Mouse (Mus musculus): ENCODE results near the gene Hist1h4b. TPM values are rescaled to one million over a fixed set of nuclear protein-coding genes. Genes with fewer than 3 reads are reported as not detected.
"Not testable (repeated sequence)": the region's sequence is repeated elsewhere in the genome, so short reads cannot be mapped to it uniquely, and the experiment has no call there.

The Hist1h4b gene
- total and polyA plus RNA-seq, 2 experiments from 2014 or later = 2.8 to 514 TPM

DNA sequence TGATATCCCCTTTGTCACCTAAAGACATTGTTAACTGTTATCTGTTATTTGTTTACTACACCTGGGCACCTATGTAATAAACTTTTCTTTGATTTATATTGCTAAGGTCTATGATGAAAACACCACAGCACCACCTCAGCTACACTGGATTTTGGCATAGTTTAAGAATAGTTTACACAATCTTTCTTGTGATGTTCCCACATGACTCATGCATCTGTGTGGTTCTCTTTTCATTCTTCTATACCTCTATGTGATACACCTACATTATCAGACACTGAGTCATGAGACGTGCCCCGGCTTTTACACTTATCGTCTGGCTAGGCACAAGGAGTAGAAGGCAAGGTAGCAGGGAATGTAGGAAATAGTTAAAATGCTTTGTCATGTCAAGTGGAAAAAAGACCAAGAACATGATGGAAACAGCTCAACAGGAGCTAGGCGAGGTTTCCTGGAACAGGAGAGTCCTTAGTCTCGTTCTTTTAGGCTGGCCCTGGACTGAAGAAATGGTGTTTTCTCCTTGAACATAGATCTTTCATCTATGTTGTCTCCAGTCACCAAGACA lies 7.2 kb upstream of the Hist1h4b start:
- ATAC-seq = no peak
- Histone ChIP-seq H3K9ac (replicated peaks; ENCODE audit: low read length) (no peak overlapping the region), H3K4me1 (ENCODE audit: insufficient read depth, low read length) (0 out of 2 replicates have a peak, but pooled peaks cover 4% of the 10 kb centered on the region), H3K4me3 (ENCODE audit: low read length) (no peak overlapping the region), H3K36me3 (ENCODE audit: insufficient read depth, low read length) (no peaks in the 10 kb centered on the region), H3K9me3 (ENCODE audit: low read length) (no peaks in the 10 kb centered on the region), H3K27ac (no peak overlapping the region), H3K4me2 (ENCODE audit: low read depth, low read length) (no peak overlapping the region), H3K27me3 (ENCODE audit: insufficient read depth, low read length) (no peaks in the 10 kb centered on the region)
- TF ChIP-seq CTCF (IDR thresholded peaks at IDR 0.05; ENCODE audit: low read depth) = no peak
- WGBS = 90% methylated on average over 5 of the region's 5 CpGs
- no peak for DNase-seq (ENCODE audit: low spot score)

DNA sequence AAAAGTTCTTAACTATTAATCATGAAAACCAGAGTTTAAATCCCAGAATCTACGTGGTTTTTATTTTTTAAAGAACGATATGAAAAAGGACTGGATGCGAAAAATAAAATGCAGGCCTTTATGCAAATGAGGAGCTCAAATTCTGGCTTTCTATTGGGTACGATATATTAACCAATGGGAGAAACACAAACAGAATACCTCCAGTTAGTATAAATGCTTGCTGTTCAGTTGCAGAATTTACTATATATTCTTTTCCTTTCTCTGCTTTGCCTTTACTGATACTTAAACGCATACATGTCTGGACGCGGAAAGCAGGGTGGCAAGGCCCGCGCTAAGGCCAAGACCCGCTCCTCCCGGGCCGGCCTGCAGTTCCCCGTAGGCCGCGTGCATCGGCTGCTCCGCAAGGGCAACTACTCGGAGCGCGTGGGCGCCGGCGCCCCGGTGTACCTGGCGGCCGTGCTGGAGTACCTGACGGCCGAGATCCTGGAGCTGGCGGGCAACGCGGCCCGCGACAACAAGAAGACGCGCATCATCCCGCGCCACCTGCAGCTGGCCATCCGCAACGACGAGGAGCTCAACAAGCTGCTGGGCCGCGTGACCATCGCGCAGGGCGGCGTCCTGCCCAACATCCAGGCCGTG lies 5.9 kb upstream of the Hist1h4b start, which contains the start of gene Hist1h2ab:
Gene Hist1h2ab (plus strand): TSS at position 288 of the 639 bp plus-strand sequence.
- H3K27me3 ChIP-seq (ENCODE audit: insufficient read depth, low read length); H3K9me3 ChIP-seq (ENCODE audit: low read length); H3K4me1 ChIP-seq (ENCODE audit: insufficient read depth, low read length); H3K36me3 ChIP-seq (ENCODE audit: insufficient read depth, low read length): not testable (repeated sequence)
- WGBS = under 1% methylated on average over 25 of the region's 47 CpGs
- TF ChIP-seq CTCF (IDR thresholded peaks at IDR 0.05; ENCODE audit: low read depth) = 0 out of 2 replicates have a peak, but pooled peaks have one; percentile 7
- DNase-seq (ENCODE audit: low spot score) (peak; percentile 83), ATAC-seq (peak; percentile 61)
- H3K27ac ChIP-seq = peak within 1 kb of the TSS; percentile 92
- H3K4me3 ChIP-seq (ENCODE audit: low read length) = peak within 1 kb of the TSS; percentile 40
- H3K9ac ChIP-seq (replicated peaks; ENCODE audit: low read length) = peak within 1 kb of the TSS; percentile 40; the same call in 1 of the 2 replicates
- H3K4me2 ChIP-seq (ENCODE audit: low read depth, low read length) = peak within 1 kb of the TSS; percentile 71

DNA sequence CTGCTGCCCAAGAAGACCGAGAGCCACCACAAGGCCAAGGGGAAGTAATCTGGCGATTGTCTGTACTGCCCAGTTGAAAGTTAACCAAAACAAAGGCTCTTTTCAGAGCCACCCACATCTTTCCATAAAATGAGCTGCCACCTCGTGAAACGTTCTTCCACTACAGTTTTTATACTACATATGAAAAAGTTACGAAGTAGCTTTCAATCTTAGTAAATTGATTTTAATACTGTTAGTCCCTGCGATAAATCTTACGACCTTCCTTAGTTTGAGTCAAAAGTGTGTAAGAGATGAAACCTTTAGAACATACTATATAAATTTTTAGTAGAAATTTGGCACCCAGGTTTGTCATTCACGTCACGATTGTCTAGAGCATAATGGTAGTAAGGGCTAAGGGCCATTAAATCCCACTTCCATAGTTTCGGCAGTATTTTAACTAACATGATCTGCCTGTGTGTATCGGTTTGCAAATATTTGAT lies 5.3 kb upstream of the Hist1h4b start:
- Histone ChIP-seq H3K27ac (peak overlapping the region; percentile 92), H3K4me1 (ENCODE audit: insufficient read depth, low read length) (0 out of 2 replicates have a peak, but pooled peaks cover 4% of the 10 kb centered on the region), H3K36me3 (ENCODE audit: insufficient read depth, low read length) (no peaks in the 10 kb centered on the region), H3K9me3 (ENCODE audit: low read length) (no peaks in the 10 kb centered on the region), H3K27me3 (ENCODE audit: insufficient read depth, low read length) (no peaks in the 10 kb centered on the region), H3K9ac (replicated peaks; ENCODE audit: low read length) (peak overlapping the region; percentile 40; the same call in 1 of the 2 replicates), H3K4me3 (ENCODE audit: low read length) (peak overlapping the region; percentile 40), H3K4me2 (ENCODE audit: low read depth, low read length) (peak overlapping the region; percentile 71)
- DNase-seq (ENCODE audit: low spot score) (no peak), ATAC-seq (no peak)
- TF ChIP-seq CTCF (IDR thresholded peaks at IDR 0.05; ENCODE audit: low read depth) = no peak; the same call in 1 of the 2 replicates
- whole genome bisulfite sequencing = under 1% methylated on average over 11 of the region's 11 CpGs

DNA sequence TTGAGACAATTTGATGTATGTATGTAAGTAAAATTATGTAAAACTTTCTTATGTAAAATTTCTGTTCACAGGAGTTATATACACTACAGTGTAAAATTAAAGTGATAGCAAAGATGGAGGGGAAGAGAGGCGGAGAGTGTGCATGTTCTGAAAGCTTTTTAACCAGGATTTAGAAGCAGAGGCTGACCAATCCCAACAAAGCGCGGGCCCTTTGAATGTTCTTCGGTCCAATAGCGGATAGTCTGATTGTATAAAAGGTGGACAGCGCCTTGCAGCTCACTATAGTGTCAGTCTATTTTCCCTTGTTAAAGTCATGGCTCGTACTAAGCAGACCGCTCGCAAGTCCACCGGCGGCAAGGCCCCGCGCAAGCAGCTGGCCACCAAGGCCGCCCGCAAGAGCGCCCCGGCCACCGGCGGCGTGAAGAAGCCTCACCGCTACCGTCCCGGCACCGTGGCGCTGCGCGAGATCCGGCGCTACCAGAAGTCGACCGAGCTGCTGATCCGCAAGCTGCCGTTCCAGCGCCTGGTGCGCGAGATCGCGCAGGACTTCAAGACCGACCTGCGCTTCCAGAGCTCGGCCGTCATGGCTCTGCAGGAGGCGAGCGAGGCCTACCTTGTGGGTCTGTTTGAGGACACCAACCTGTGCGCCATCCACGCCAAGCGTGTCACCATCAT lies 4.6 kb upstream of the Hist1h4b start, which contains the start of gene Hist1h3b:
Gene Hist1h3b (plus strand): TSS at position 201 of the 675 bp plus-strand sequence.
- peak; percentile 84 for ATAC-seq
- H3K4me1 ChIP-seq (ENCODE audit: insufficient read depth, low read length); H3K36me3 ChIP-seq (ENCODE audit: insufficient read depth, low read length); H3K9me3 ChIP-seq (ENCODE audit: low read length); H3K27me3 ChIP-seq (ENCODE audit: insufficient read depth, low read length): not testable (repeated sequence)
- under 1% methylated on average over 16 of the region's 47 CpGs for WGBS
- peak; percentile 97 for DNase-seq (ENCODE audit: low spot score)
- peak within 1 kb of the TSS; percentile 40 for H3K4me3 ChIP-seq (ENCODE audit: low read length)
- peak within 1 kb of the TSS; percentile 71 for H3K4me2 ChIP-seq (ENCODE audit: low read depth, low read length)
- peak within 1 kb of the TSS; percentile 40; the same call in 1 of the 2 replicates for H3K9ac ChIP-seq (replicated peaks; ENCODE audit: low read length)
- peak within 1 kb of the TSS; percentile 92 for H3K27ac ChIP-seq

DNA sequence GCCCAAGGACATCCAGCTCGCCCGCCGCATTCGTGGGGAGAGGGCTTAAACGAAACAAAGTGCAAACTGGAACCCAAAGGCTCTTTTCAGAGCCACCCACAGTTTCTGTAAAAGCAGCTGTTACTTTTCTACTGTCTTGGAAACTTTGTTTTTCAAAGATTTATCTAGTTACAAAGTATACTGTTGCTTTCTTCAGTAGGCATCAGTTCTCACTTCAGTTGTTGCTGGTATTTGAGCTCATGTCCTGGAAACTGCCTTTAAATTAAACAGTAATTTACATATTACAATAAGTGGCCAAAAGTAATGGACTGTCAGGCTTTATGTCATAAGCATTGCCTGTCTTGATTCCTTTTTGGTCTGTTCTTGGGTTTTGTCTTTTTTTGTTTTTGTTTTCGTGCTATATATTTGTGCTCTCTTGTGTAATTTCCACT lies 4.1 kb upstream of the Hist1h4b start:
- ATAC-seq (no peak), DNase-seq (ENCODE audit: low spot score) (no peak)
- H3K9ac ChIP-seq (replicated peaks; ENCODE audit: low read length) = no peak overlapping the region
- H3K36me3 ChIP-seq (ENCODE audit: insufficient read depth, low read length) = no peaks in the 10 kb centered on the region
- no peak overlapping the region for H3K27ac ChIP-seq
- TF ChIP-seq CTCF (IDR thresholded peaks at IDR 0.05; ENCODE audit: low read depth) = no peak
- peak overlapping the region; percentile 40 for H3K4me2 ChIP-seq (ENCODE audit: low read depth, low read length)
- no peaks in the 10 kb centered on the region for H3K9me3 ChIP-seq (ENCODE audit: low read length)
- 6% methylated on average over 6 of the region's 6 CpGs for WGBS
- peak overlapping the region; percentile 21; the same call in 1 of the 2 replicates for H3K4me3 ChIP-seq (ENCODE audit: low read length)
- H3K4me1 ChIP-seq (ENCODE audit: insufficient read depth, low read length) = 0 out of 2 replicates have a peak, but pooled peaks cover 4% of the 10 kb centered on the region
- no peaks in the 10 kb centered on the region for H3K27me3 ChIP-seq (ENCODE audit: insufficient read depth, low read length)

DNA sequence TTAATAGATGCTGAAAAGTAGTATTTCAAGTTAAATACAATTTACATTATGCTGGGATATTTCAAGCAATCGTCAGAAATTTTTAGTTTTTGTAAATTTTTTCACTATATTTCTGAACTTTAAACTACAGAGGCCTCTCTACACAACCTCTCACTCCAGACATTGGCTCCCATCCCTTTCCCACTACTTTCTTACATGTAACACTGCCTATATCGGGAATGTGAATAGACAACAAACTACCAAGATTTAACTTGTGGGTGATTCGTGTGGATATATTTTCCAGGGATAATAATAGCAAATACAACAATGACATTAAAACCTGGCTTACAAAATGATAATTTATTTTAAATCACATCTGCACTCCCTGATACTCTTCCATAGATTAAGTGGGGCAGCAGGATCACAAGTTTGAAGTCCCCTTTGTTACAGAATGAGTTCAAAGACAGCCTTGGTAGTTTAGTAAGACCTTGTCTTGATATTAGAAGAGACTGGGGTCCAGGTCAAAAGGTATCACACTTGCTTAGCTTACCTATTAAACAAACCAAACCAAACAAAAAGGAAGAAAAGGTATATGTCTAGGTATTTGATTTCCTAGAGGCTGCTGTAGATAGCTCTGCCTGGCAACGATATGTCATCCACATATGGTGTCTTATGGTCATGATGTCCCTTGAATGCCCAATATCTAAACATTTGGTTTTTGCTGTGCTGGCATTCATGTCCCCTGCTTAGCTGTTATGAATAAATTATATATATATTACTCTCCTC lies 3.3 kb upstream of the Hist1h4b start:
- WGBS = 59% methylated on average over 4 of the region's 4 CpGs
- Histone ChIP-seq H3K27ac (no peak overlapping the region), H3K9me3 (ENCODE audit: low read length) (no peaks in the 10 kb centered on the region), H3K4me3 (ENCODE audit: low read length) (no peak overlapping the region), H3K4me1 (ENCODE audit: insufficient read depth, low read length) (0 out of 2 replicates have a peak, but pooled peaks cover 4% of the 10 kb centered on the region), H3K4me2 (ENCODE audit: low read depth, low read length) (0 out of 2 replicates have a peak overlapping the region, but pooled peaks have one; percentile 40), H3K9ac (replicated peaks; ENCODE audit: low read length) (no peak overlapping the region), H3K27me3 (ENCODE audit: insufficient read depth, low read length) (no peaks in the 10 kb centered on the region), H3K36me3 (ENCODE audit: insufficient read depth, low read length) (no peaks in the 10 kb centered on the region)
- DNase-seq (ENCODE audit: low spot score) (no peak), ATAC-seq (no peak)
- TF ChIP-seq CTCF (IDR thresholded peaks at IDR 0.05; ENCODE audit: low read depth) = no peak
